Mouse (Mus musculus): ENCODE measurements at regions not wholly inside any gene's neighbourhood (a gene's known extent, or its start where the extent isn't known, plus 50 kb on each side); places are given as distances from the start of the nearest gene placed in this dataset.

DNA sequence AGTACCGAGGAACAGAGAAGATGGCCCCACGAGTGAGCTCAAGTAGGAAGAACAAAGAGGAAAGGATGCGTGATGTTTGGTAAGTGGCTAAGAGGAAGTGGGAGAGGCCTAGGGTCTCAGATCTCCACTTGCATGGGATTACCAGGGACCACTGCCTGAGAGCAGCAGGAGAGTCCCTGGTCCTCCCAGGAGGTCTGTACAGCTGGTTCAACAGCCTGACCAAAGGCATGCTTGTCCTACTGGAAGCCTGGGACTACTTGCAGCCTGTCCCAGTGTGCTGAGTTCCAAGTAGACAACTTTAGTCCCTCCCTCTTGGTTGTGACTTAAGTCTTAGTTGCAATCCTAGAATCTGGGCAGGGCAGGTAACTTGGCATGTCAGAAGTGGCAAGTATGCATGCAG is 437.5 kb upstream of the Mki67 start:
- no peak overlapping the region for H3K27ac ChIP-seq
- DNase-seq (no peak), ATAC-seq (ENCODE audit: low read depth) (no peak)
- no peaks in the 10 kb centered on the region for H3K9me3 ChIP-seq (replicated peaks)
- no peak overlapping the region for H3K9ac ChIP-seq
- 43% methylated on average over 3 of the region's 3 CpGs for WGBS (ENCODE audit: insufficient replicate concordance)
- no peaks in the 10 kb centered on the region for H3K27me3 ChIP-seq
- no peak overlapping the region for H3K4me2 ChIP-seq
- H3K4me1 ChIP-seq (replicated peaks) = no peaks in the 10 kb centered on the region
- H3K36me3 ChIP-seq = no peaks in the 10 kb centered on the region
- no peak overlapping the region for H3K4me3 ChIP-seq (replicated peaks)

- no peak overlapping the region for H3K4me3 ChIP-seq (replicated peaks)
- H3K27me3 ChIP-seq = no peaks in the 10 kb centered on the region
- H3K4me2 ChIP-seq = no peak overlapping the region
- no peaks in the 10 kb centered on the region for H3K9me3 ChIP-seq (replicated peaks)
- H3K36me3 ChIP-seq = no peaks in the 10 kb centered on the region
- ATAC-seq (ENCODE audit: low read depth) (no peak), DNase-seq (no peak)
- H3K27ac ChIP-seq = no peak overlapping the region
- H3K4me1 ChIP-seq (replicated peaks) = no peaks in the 10 kb centered on the region
- WGBS (ENCODE audit: insufficient replicate concordance) = 38% methylated on average over 4 of the region's 4 CpGs
- no peak overlapping the region for H3K9ac ChIP-seq
Measured at GRCm38 (mm10) chr7:136159136-136159535, 443.0 kb upstream of the Mki67 start.

DNA sequence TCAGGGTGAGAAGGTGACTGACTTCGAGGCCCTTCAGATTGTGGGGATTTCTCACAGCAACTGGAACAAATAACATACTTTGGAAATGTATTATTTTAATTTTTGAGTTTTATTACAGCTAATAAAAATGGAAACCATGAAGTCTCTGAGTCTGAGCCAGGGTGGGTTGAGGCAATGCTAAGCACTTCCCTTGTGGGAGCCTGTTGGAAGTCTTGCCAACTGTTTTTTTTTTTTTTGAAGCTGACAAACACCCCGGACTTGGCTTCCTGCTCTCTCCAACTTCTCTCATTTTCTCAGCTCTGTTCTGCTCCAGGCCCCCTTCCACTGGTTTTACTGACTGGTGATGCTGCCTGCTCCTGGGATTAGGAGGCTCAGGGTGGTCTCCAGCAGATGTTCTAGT is 445.4 kb upstream of the Mki67 start:
- H3K36me3 ChIP-seq = no peaks in the 10 kb centered on the region
- 33% methylated on average over 2 of the region's 2 CpGs for WGBS (ENCODE audit: insufficient replicate concordance)
- H3K27ac ChIP-seq = no peak overlapping the region
- DNase-seq (no peak), ATAC-seq (ENCODE audit: low read depth) (no peak)
- H3K4me2 ChIP-seq = no peak overlapping the region
- H3K9ac ChIP-seq = no peak overlapping the region
- no peaks in the 10 kb centered on the region for H3K4me1 ChIP-seq (replicated peaks)
- H3K27me3 ChIP-seq = no peaks in the 10 kb centered on the region
- no peaks in the 10 kb centered on the region for H3K9me3 ChIP-seq (replicated peaks)
- H3K4me3 ChIP-seq (replicated peaks) = no peak overlapping the region

GRCm38 (mm10) chr7:136164834-136165233 is 448.7 kb upstream of the Mki67 start:
- no peaks in the 10 kb centered on the region for H3K27me3 ChIP-seq
- ATAC-seq (ENCODE audit: low read depth) = no peak
- no peaks in the 10 kb centered on the region for H3K4me1 ChIP-seq (replicated peaks)
- no peaks in the 10 kb centered on the region for H3K36me3 ChIP-seq
- no peak overlapping the region for H3K4me2 ChIP-seq
- no peak overlapping the region for H3K4me3 ChIP-seq (replicated peaks)
- no peak overlapping the region for H3K27ac ChIP-seq
- WGBS (ENCODE audit: insufficient replicate concordance) = 63% methylated on average over 5 of the region's 5 CpGs
- H3K9me3 ChIP-seq (replicated peaks) = no peaks in the 10 kb centered on the region
- H3K9ac ChIP-seq = no peak overlapping the region
- DNase-seq = no peak

- H3K4me1 ChIP-seq (replicated peaks) = no peaks in the 10 kb centered on the region
- no peak for DNase-seq
- no peak overlapping the region for H3K4me2 ChIP-seq
- no peak for ATAC-seq (ENCODE audit: low read depth)
- H3K27ac ChIP-seq = no peak overlapping the region
- no peaks in the 10 kb centered on the region for H3K9me3 ChIP-seq (replicated peaks)
- no peaks in the 10 kb centered on the region for H3K27me3 ChIP-seq
- WGBS (ENCODE audit: insufficient replicate concordance) = 60% methylated on average over 4 of the region's 4 CpGs
- no peak overlapping the region for H3K9ac ChIP-seq
- no peaks in the 10 kb centered on the region for H3K36me3 ChIP-seq
- no peak overlapping the region for H3K4me3 ChIP-seq (replicated peaks)
Measured at GRCm38 (mm10) chr7:136169261-136169660, 453.1 kb upstream of the Mki67 start.

GRCm38 (mm10) chr7:136176373-136176772 is 460.2 kb upstream of the Mki67 start:
- DNase-seq = no peak
- no peak overlapping the region for H3K4me2 ChIP-seq
- ATAC-seq (ENCODE audit: low read depth) = no peak
- H3K9me3 ChIP-seq (replicated peaks) = no peaks in the 10 kb centered on the region
- H3K4me3 ChIP-seq (replicated peaks) = no peak overlapping the region
- H3K27me3 ChIP-seq = no peaks in the 10 kb centered on the region
- H3K27ac ChIP-seq = no peak overlapping the region
- H3K36me3 ChIP-seq = no peaks in the 10 kb centered on the region
- H3K9ac ChIP-seq = no peak overlapping the region
- H3K4me1 ChIP-seq (replicated peaks) = no peaks in the 10 kb centered on the region

DNA sequence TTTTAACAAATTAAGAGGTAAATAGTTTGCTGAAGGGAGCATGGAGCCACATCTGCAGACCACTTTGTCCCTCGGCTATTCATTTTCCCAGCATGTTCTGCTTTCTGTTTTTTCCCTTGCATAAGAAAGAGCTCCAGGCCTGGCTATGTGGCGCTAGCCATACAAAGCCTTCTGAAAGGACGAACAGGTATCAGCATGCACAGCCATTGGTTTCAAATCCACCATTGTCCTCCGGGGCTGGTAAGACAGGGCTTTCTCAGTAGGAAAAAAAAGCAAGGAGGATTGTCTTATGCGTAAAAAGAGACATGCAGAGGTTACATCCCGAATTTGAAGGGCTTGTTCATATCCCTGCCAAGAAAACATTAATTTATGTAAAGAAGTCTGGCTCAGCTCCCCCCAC is 464.8 kb upstream of the Mki67 start:
- no peak for ATAC-seq (ENCODE audit: low read depth)

GRCm38 (mm10) chr7:136182101-136182500 is 465.9 kb upstream of the Mki67 start:
- Histone ChIP-seq H3K4me1 (replicated peaks) (no peaks in the 10 kb centered on the region), H3K4me3 (replicated peaks) (no peak overlapping the region), H3K27ac (no peak overlapping the region), H3K9me3 (replicated peaks) (no peaks in the 10 kb centered on the region), H3K36me3 (no peaks in the 10 kb centered on the region), H3K9ac (no peak overlapping the region), H3K27me3 (no peaks in the 10 kb centered on the region), H3K4me2 (no peak overlapping the region)
- ATAC-seq (ENCODE audit: low read depth) = no peak
- DNase-seq = no peak
- 66% methylated on average over 5 of the region's 5 CpGs for WGBS (ENCODE audit: insufficient replicate concordance)

More for the DNA sequence above, 464.8 kb upstream of the Mki67 start:
- Histone ChIP-seq H3K4me3 (replicated peaks) (no peak overlapping the region), H3K27ac (no peak overlapping the region), H3K9ac (no peak overlapping the region), H3K9me3 (replicated peaks) (no peaks in the 10 kb centered on the region), H3K4me2 (no peak overlapping the region), H3K27me3 (no peaks in the 10 kb centered on the region), H3K36me3 (no peaks in the 10 kb centered on the region), H3K4me1 (replicated peaks) (no peaks in the 10 kb centered on the region)
- no peak for DNase-seq
- WGBS (ENCODE audit: insufficient replicate concordance) = 51% methylated on average over 6 of the region's 6 CpGs

- no peak overlapping the region for H3K4me3 ChIP-seq (replicated peaks)
- no peaks in the 10 kb centered on the region for H3K9me3 ChIP-seq (replicated peaks)
- H3K4me2 ChIP-seq = no peak overlapping the region
- H3K36me3 ChIP-seq = no peaks in the 10 kb centered on the region
- ATAC-seq (ENCODE audit: low read depth) (no peak), DNase-seq (no peak)
- 73% methylated on average over 17 of the region's 17 CpGs for WGBS (ENCODE audit: insufficient replicate concordance)
- H3K27ac ChIP-seq = no peak overlapping the region
- no peaks in the 10 kb centered on the region for H3K27me3 ChIP-seq
- H3K4me1 ChIP-seq (replicated peaks) = no peaks in the 10 kb centered on the region
- no peak overlapping the region for H3K9ac ChIP-seq
Measured at GRCm38 (mm10) chr7:136196424-136197160, 480.4 kb upstream of the Mki67 start.

DNA sequence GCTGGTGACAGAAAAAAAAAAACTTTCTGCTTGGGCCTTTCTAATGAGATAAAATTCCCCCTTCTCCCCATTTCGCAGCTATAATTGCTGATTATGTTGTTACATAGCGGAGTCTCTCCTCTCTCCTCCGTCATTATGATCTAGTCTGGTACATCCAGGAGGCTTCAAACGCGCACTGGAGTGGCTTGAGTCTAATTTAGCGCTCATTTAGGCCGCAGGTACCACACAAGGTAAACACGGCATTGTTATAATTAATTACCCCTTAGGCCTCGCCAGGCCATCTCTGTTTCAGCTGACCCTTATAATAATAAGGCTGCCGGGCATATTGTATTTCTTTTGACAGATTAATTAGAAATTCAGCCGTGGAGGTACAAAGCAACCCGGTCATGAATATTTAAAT is 492.7 kb upstream of the Mki67 start:
- Histone ChIP-seq H3K36me3 (no peaks in the 10 kb centered on the region), H3K4me2 (no peak overlapping the region), H3K27ac (no peak overlapping the region), H3K27me3 (no peaks in the 10 kb centered on the region), H3K4me1 (replicated peaks) (no peaks in the 10 kb centered on the region), H3K4me3 (replicated peaks) (no peak overlapping the region), H3K9me3 (replicated peaks) (no peaks in the 10 kb centered on the region), H3K9ac (no peak overlapping the region)
- 75% methylated on average over 12 of the region's 12 CpGs for WGBS (ENCODE audit: insufficient replicate concordance)
- ATAC-seq (ENCODE audit: low read depth) (no peak), DNase-seq (no peak)

GRCm38 (mm10) chr7:136209299-136210171 is 493.4 kb upstream of the Mki67 start:
- WGBS (ENCODE audit: insufficient replicate concordance) = 47% methylated on average over 31 of the region's 31 CpGs
- no peak overlapping the region for H3K4me2 ChIP-seq
- H3K36me3 ChIP-seq = no peaks in the 10 kb centered on the region
- no peaks in the 10 kb centered on the region for H3K27me3 ChIP-seq
- DNase-seq (no peak), ATAC-seq (ENCODE audit: low read depth) (no peak)
- no peak overlapping the region for H3K9ac ChIP-seq
- no peak overlapping the region for H3K4me3 ChIP-seq (replicated peaks)
- H3K9me3 ChIP-seq (replicated peaks) = no peaks in the 10 kb centered on the region
- H3K27ac ChIP-seq = no peak overlapping the region
- no peaks in the 10 kb centered on the region for H3K4me1 ChIP-seq (replicated peaks)

GRCm38 (mm10) chr7:136212492-136212891 is 496.3 kb upstream of the Mki67 start:
- WGBS (ENCODE audit: insufficient replicate concordance) = 56% methylated on average over 8 of the region's 8 CpGs
- DNase-seq (no peak), ATAC-seq (ENCODE audit: low read depth) (no peak)
- H3K4me1 ChIP-seq (replicated peaks) = no peaks in the 10 kb centered on the region
- H3K4me3 ChIP-seq (replicated peaks) = no peak overlapping the region
- H3K9ac ChIP-seq = no peak overlapping the region
- H3K9me3 ChIP-seq (replicated peaks) = no peaks in the 10 kb centered on the region
- H3K4me2 ChIP-seq = no peak overlapping the region
- H3K27me3 ChIP-seq = no peaks in the 10 kb centered on the region
- H3K36me3 ChIP-seq = no peaks in the 10 kb centered on the region
- no peak overlapping the region for H3K27ac ChIP-seq
